Mouse (Mus musculus): ENCODE measurements around the gene Slc26a3. TPM values are rescaled to one million over a fixed set of nuclear protein-coding genes. Genes with fewer than 3 reads are reported as not detected.

Slc26a3 gene
- total RNA-seq (2015): not detected in 2 replicates
- total RNA-seq (2017): not detected in 2 replicates

GRCm38 (mm10) chr12:31390571-31390970, at the start of gene Slc26a3:
TSS of gene Slc26a3 (plus strand) at chr12:31390871.
- no peak for ATAC-seq (replicated peaks; ENCODE audit: poor library complexity)

- peak; percentile 47 for ATAC-seq (replicated peaks; ENCODE audit: poor library complexity)
Observed at GRCm38 (mm10) chr12:31350191-31350943, 40.3 kb upstream of the Slc26a3 start.

GRCm38 (mm10) chr12:31350944-31351928, 39.4 kb upstream of the Slc26a3 start, which contains the start of gene Dld:
TSS of gene Dld (minus strand) at chr12:31351453.
- peak; percentile 99 for ATAC-seq (replicated peaks; ENCODE audit: poor library complexity)

- ATAC-seq (replicated peaks; ENCODE audit: poor library complexity): no peak
Observed at GRCm38 (mm10) chr12:31366428-31366827, 24.2 kb upstream of the Slc26a3 start.

- ATAC-seq (replicated peaks; ENCODE audit: poor library complexity): no peak
Observed at GRCm38 (mm10) chr12:31367721-31368120, 22.9 kb upstream of the Slc26a3 start.

GRCm38 (mm10) chr12:31369118-31369517, 21.6 kb upstream of the Slc26a3 start:
- no peak for ATAC-seq (replicated peaks; ENCODE audit: poor library complexity)

GRCm38 (mm10) chr12:31369656-31370055, 21.0 kb upstream of the Slc26a3 start:
- ATAC-seq (replicated peaks; ENCODE audit: poor library complexity): peak; percentile 48; the same call in 1 of the 2 replicates

GRCm38 (mm10) chr12:31374603-31375282, 15.9 kb upstream of the Slc26a3 start:
- peak; percentile 96 for ATAC-seq (replicated peaks; ENCODE audit: poor library complexity)

- no peak for ATAC-seq (replicated peaks; ENCODE audit: poor library complexity)
Observed at GRCm38 (mm10) chr12:31375283-31375615, 15.4 kb upstream of the Slc26a3 start.

GRCm38 (mm10) chr12:31376326-31376950, 14.2 kb upstream of the Slc26a3 start:
- peak; percentile 63 for ATAC-seq (replicated peaks; ENCODE audit: poor library complexity)

GRCm38 (mm10) chr12:31377241-31377640, 13.4 kb upstream of the Slc26a3 start:
- ATAC-seq (replicated peaks; ENCODE audit: poor library complexity): no peak

- ATAC-seq (replicated peaks; ENCODE audit: poor library complexity): no peak
Observed at GRCm38 (mm10) chr12:31380878-31381277, 9.8 kb upstream of the Slc26a3 start.

- no peak for ATAC-seq (replicated peaks; ENCODE audit: poor library complexity)
Observed at GRCm38 (mm10) chr12:31382451-31382850, 8.2 kb upstream of the Slc26a3 start.

GRCm38 (mm10) chr12:31387303-31387702, 3.4 kb upstream of the Slc26a3 start:
- ATAC-seq (replicated peaks; ENCODE audit: poor library complexity): no peak

- no peak for ATAC-seq (replicated peaks; ENCODE audit: poor library complexity)
Observed at GRCm38 (mm10) chr12:31391696-31392095, 1.0 kb downstream of the Slc26a3 start.

GRCm38 (mm10) chr12:31395895-31396294, 5.2 kb downstream of the Slc26a3 start:
- no peak for ATAC-seq (replicated peaks; ENCODE audit: poor library complexity)

GRCm38 (mm10) chr12:31397709-31398108, 7.0 kb downstream of the Slc26a3 start:
- no peak for ATAC-seq (replicated peaks; ENCODE audit: poor library complexity)

GRCm38 (mm10) chr12:31400821-31401220, 10.2 kb downstream of the Slc26a3 start:
- ATAC-seq (replicated peaks; ENCODE audit: poor library complexity): no peak

- ATAC-seq (replicated peaks; ENCODE audit: poor library complexity): no peak
Observed at GRCm38 (mm10) chr12:31401930-31402329, 11.3 kb downstream of the Slc26a3 start.

- ATAC-seq (replicated peaks; ENCODE audit: poor library complexity): peak; percentile 97
Observed at GRCm38 (mm10) chr12:31404575-31405240, 14.0 kb downstream of the Slc26a3 start.

Measured in megakaryocyte progenitor cell, adult 5-6 weeks (primary cell).